Mouse (Mus musculus): Measurements from ENCODE around the gene Defb43. TPM values are rescaled to one million over a fixed set of nuclear protein-coding genes. Genes with fewer than 3 reads are reported as not detected.

The Defb43 gene
- total RNA-seq, 2 experiments from 2014 or later: not detected

DNA sequence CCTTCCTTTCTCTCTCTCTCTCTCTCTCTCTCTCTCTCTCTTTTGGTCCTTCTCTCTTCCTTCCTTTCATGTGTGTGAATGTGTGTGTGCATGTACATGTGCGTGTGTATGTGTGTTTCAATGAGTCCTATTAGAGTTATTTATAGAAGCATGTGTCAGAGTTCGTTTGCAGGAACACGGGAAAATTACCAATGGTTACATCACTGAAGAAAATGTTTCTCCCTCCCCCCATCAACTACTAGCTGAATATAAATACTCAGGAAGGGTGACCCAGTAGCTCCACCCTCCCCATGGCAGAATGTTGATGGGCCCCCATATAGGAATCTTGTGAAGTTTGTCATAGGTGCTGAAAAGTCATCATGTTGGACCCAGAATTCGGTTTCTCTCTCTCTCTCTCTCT, 1.5 kb downstream of the Defb43 start:
- intact Hi-C loops (cut with DNase I): no loop called here
- TF ChIP-seq CTCF (IDR thresholded peaks at IDR 0.05): no peak
- no peak overlapping the region for H3K4me3 ChIP-seq
- no peak overlapping the region for H3K27ac ChIP-seq
- DNase-seq (ENCODE audit: extremely low spot score in 1 of 2, low spot score in 2 of 2): no peak

DNA sequence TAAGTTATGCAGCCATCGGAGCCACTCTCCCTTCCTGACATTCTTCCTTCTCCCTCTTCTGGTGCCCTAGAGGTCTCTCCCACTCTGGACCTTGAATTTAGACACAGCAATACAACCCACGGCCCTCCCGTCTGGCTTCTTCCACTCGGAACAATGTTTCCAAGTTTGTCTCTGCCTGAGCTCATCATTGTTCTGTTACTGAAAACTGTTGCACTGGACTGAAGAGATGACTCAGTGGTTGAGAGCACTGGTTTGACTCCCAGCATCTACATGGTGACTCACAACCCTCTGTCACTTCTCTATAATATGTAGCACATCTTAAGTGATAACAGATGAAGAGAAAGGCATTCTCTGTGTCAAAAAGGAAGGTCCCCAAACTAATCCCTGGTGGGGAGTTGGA, 3.1 kb downstream of the Defb43 start:
- intact Hi-C loops (cut with DNase I): no loop called here

GRCm38 (mm10) chr14:63020524-63021156, 9.1 kb downstream of the Defb43 start:
- no peak for TF ChIP-seq CTCF (IDR thresholded peaks at IDR 0.05)
- intact Hi-C loops (cut with DNase I): no loop called here
- Histone ChIP-seq H3K27ac (no peak overlapping the region), H3K4me3 (no peak overlapping the region)
- peak; percentile 14 to 21 for DNase-seq (ENCODE audit: extremely low spot score in 1 of 2, low spot score in 2 of 2)

More for the DNA sequence above, 3.1 kb downstream of the Defb43 start:
- no peak for DNase-seq (ENCODE audit: extremely low spot score in 1 of 2, low spot score in 2 of 2)
- no peak for TF ChIP-seq CTCF (IDR thresholded peaks at IDR 0.05)
- Histone ChIP-seq H3K4me3 (no peak overlapping the region), H3K27ac (no peak overlapping the region)

DNA sequence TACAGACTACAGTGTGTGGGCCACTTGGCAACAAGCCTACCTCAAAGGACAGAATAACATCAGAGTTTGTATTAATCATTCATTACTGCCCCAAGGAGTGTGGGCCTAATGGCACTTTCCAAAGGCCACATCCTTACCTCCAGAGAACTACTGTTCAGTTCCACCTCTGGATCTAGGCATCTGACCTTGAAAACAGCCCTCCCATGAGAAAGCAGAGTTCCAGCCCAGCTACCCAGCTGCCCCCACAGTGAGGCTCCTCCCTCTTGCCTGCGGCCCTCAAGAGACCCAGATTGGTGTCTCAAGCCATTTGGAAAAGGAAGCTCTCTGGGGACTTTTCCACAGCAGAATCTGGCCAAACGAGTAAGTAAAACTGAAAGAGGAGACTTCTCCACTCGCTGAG, 35.1 kb downstream of the Defb43 start, which contains the start of gene Defb42:
TSS of gene Defb42 (plus strand) at position 301 of the 400 bp plus-strand sequence.
- no peak for TF ChIP-seq CTCF (IDR thresholded peaks at IDR 0.05)
- Histone ChIP-seq H3K4me3 (no peak within 1 kb of the TSS), H3K27ac (no peak within 1 kb of the TSS)
- intact Hi-C loops (cut with DNase I): no loop called here
- DNase-seq (ENCODE audit: extremely low spot score in 1 of 2, low spot score in 2 of 2): no peak

GRCm38 (mm10) chr14:63049910-63050370, 38.4 kb downstream of the Defb43 start, which contains the start of gene Defb30:
Gene Defb30 (minus strand): TSS chr14:63049960.
- DNase-seq (ENCODE audit: extremely low spot score in 1 of 2, low spot score in 2 of 2): no peak
- TF ChIP-seq CTCF (IDR thresholded peaks at IDR 0.05): no peak
- H3K4me3 ChIP-seq: no peak within 1 kb of the TSS
- H3K27ac ChIP-seq: no peak within 1 kb of the TSS
- intact Hi-C loops (cut with DNase I): no loop called here

GRCm38 (mm10) chr14:63050769-63051168, 39.2 kb downstream of the Defb43 start:
- peak; percentile 72 for TF ChIP-seq CTCF (IDR thresholded peaks at IDR 0.05)
- intact Hi-C loops (cut with DNase I): no loop called here
- DNase-seq (ENCODE audit: extremely low spot score in 1 of 2, low spot score in 2 of 2): peak; percentile 23 to 50
- Histone ChIP-seq H3K27ac (no peak overlapping the region), H3K4me3 (no peak overlapping the region)

DNA sequence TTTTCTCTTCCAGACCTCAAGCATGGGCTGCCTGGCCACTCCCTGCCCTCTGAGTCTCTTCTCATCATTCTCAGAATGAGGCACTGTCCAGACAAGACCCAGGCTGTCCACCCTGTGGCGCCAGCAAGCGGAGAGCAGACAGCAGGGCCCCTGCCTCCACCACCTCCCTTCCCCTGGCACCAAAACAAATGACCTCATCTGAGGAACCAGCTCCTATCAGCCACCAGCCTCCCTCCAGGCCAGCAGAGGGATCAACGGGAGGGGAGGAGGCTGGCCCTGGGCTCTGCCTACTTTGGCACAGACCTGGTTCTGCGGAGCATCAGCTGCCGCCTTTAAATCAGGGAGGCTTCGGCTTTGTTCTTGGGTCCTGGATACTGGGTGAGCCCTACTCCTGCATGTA, 43.2 kb downstream of the Defb43 start:
- TF ChIP-seq CTCF (IDR thresholded peaks at IDR 0.05): no peak; the same call in none of the 2 replicates
- Histone ChIP-seq H3K27ac (no peak overlapping the region), H3K4me3 (no peak overlapping the region)
- intact Hi-C loops (cut with DNase I): no loop called here
- peak; percentile 16 to 32 for DNase-seq (ENCODE audit: extremely low spot score in 1 of 2, low spot score in 2 of 2)

- Histone ChIP-seq H3K4me3 (no peak overlapping the region), H3K27ac (no peak overlapping the region)
- intact Hi-C loops (cut with DNase I): no loop called here
- no peak for TF ChIP-seq CTCF (IDR thresholded peaks at IDR 0.05)
- DNase-seq (ENCODE audit: extremely low spot score in 1 of 2, low spot score in 2 of 2): no peak
Measured at GRCm38 (mm10) chr14:63060361-63060760, 48.8 kb downstream of the Defb43 start.

GRCm38 (mm10) chr14:63062184-63062583, 50.6 kb downstream of the Defb43 start:
- Histone ChIP-seq H3K27ac (no peak overlapping the region), H3K4me3 (no peak overlapping the region)
- DNase-seq (ENCODE audit: extremely low spot score in 1 of 2, low spot score in 2 of 2): no peak
- intact Hi-C loops (cut with DNase I): no loop called here
- no peak for TF ChIP-seq CTCF (IDR thresholded peaks at IDR 0.05)

DNA sequence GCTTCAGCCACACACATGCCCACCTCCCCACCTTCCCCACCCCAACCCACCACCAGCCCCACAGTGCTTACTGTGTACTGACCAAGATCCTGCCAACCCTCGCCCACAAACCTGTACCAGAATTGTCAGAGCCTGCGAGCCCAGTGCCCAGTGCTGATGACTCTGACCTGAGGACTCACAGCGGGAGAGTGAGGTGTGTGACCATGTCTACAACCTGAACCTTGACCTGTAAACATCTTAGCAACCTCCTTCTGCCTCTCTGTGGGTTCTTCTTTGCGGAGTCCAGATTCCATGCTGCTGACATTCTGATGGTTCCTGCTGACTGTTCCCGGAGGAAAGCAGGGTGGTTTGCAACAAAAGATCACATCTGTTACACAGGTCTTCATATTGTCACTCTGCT, 53.8 kb downstream of the Defb43 start:
- no peak overlapping the region for H3K27ac ChIP-seq
- no peak for TF ChIP-seq CTCF (IDR thresholded peaks at IDR 0.05)
- H3K4me3 ChIP-seq: no peak overlapping the region
- DNase-seq (ENCODE audit: extremely low spot score in 1 of 2, low spot score in 2 of 2): no peak
- intact Hi-C loops (cut with DNase I): loop anchor here (5.0 kb wide), 2 partner anchors 292 to 407 kb away; no protein-coding TSS in a partner anchor

GRCm38 (mm10) chr14:63066630-63067310, 55.2 kb downstream of the Defb43 start:
- intact Hi-C loops (cut with DNase I): loop anchor here (2.0 to 5.0 kb wide), 4 partner anchors 128 to 406 kb away; no protein-coding TSS in a partner anchor

More at GRCm38 (mm10) chr14:63066630-63067310, 55.2 kb downstream of the Defb43 start:
- Histone ChIP-seq H3K4me3 (peak overlapping the region; percentile 33), H3K27ac (no peak overlapping the region)
- DNase-seq (ENCODE audit: extremely low spot score in 1 of 2, low spot score in 2 of 2): peak; percentile 56 to 72
- peak; percentile 92 for TF ChIP-seq CTCF (IDR thresholded peaks at IDR 0.05)

Other genes starting within 250 kb of the Defb43 start
- 10 to 100 TPM; 12.4 to 15.8 TPM for gene Wdfy2, start 174.1 kb upstream of the Defb43 start, total RNA-seq (2021)
- gene Defb48, start 27.3 kb upstream of the Defb43 start, total RNA-seq (2021): not detected
- gene Defb47, start 13.7 kb upstream of the Defb43 start, total RNA-seq (2021): not detected
- gene Defb42, start 35.2 kb downstream of the Defb43 start, total RNA-seq (2021): not detected
- not detected for gene Defb30, start 38.2 kb downstream of the Defb43 start, total RNA-seq (2021)

Data from left cerebral cortex, adult 2 months (tissue).